Mouse (Mus musculus) gastrocnemius, adult 18-20 months (tissue): ENCODE results near the gene Slc6a9. TPM values are rescaled to one million over a fixed set of nuclear protein-coding genes. Genes with fewer than 3 reads are reported as not detected.

Experiments
- DNase-seq: peaks from one replicate; pipeline ENCODE4 v3.0.0; 2021; ENCODE audit warnings: low spot score
- total RNA-seq, 2 experiments: library from RNA; stranded (reverse); gene quantifications; 2 replicates each; pipeline ENCODE4 v1.2.3; 2021

The Slc6a9 gene
- total RNA-seq, 2 experiments from 2014 or later: 5.7 to 6.0 TPM

DNA sequence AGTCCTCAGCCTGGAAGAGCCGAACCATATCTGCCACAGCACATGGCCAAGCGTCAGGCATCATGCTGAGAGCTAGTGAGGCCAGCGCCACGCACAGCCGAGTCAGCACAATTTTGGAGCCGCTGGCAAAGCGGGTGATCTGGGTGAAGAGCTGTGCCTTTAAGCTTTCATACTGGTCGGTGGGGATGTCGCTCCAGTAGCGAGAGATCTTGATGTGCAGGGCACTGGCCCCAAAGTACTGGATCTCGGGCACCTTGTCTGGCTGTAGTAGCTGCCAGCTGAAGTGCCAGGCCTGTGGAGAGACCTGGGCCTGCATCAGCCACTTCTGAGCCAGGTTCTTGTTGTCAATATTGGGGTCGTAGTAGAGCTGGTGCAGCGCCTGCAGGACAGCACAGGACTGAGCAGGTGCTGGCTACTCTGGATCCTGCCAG lies 77.8 kb downstream of the Slc6a9 start:
- no peak for DNase-seq

DNA sequence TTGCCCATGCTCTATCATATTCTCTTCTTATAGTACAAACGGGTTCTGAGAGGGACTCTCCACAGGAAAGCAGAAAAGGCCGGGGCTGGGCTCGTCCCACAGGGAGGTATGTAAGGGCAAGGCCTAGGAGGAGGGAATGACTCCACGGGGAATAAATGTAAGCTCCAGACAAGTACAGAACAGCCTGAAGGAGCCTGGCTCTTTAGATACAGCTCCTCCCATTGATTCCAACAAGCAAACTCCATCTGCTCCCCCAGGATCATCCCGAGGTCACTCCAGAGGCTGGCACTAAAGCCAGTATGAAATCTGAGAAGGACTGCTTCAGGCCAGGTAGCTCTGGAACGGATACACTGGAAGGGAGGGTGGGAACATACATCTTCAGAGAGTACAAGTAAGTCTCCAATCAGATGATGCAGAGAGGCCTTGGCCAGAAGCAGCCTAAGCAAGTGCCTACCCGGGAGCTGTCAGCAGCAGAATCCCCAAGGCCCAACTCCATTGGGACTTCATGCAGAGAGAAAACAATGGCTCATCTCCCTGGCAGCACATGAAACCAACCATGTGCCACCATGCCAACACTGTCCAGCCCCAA lies 78.5 kb downstream of the Slc6a9 start:
- no peak for DNase-seq

GRCm38 (mm10) chr4:117913421-117913820 lies 79.1 kb downstream of the Slc6a9 start:
- DNase-seq: no peak

- peak; percentile 85 for DNase-seq
These were observed 79.7 kb downstream of the Slc6a9 start for GRCm38 (mm10) chr4:117914031-117914430.

DNA sequence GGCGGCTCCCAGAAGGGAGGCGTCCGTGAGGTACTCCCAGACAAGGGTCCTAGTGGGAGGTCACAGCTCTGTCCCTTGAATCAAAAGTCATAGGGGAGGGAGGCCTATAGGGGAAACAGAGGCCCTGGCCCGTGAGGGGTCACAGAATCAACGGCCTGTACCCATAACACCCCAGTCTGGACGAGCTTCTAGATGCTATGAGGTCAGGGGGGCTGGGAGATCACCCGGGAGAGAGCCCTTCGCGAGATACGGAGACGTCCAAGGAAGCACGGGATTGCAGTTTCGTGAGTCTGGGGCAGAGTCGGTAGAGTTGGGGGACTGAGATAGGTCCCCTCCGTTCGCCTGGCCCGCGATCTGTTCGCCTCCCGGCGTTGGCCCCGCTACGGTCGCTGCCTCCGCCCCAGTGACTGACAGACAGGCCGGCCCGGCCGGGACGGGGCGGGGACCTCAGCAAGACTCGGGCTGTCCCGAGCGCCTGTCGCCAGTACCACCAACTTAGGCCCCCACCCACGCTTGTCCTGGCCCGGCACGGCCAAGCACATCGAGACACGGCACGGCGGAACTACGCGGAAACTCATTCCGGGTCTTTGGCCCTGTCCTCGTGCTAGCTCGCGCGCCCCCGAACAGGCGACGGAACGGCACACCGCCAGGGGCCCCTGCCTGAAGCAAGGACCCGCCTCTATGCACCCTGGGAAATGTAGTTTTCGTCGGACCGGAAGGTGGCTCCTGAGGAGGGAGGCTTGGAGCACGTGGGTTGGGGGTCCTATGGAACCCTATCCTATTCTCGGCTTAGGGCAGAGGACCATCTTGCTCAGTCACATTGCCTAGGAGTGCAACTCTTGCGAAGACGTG lies 80.5 kb downstream of the Slc6a9 start, which contains the start of gene Ipo13:
Ipo13 (minus strand) TSS at position 409 of the 852 bp plus-strand sequence.
- peak; percentile 94 for DNase-seq

- no peak for DNase-seq
These were observed 81.3 kb downstream of the Slc6a9 start for GRCm38 (mm10) chr4:117915489-117916105.

DNA sequence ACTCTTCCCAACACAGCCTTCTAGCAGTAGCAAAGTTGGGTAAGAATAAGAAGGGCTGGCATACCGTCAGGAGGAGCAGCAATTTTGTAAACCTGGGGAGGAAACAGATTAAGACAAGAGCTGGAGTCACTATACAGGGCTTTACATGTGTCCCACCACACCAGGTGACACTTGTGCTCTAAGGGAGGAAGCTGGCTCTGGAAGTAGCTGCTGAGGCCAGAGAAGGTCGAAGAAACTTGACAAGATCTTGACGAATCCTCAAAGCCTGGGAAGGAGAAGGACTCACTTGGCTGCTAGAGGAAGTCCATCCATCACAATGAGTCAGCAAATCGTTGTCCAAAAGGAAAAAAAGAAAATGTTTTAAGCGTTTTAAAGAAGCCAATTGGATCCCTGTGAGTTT lies 82.1 kb downstream of the Slc6a9 start:
- DNase-seq: no peak

DNA sequence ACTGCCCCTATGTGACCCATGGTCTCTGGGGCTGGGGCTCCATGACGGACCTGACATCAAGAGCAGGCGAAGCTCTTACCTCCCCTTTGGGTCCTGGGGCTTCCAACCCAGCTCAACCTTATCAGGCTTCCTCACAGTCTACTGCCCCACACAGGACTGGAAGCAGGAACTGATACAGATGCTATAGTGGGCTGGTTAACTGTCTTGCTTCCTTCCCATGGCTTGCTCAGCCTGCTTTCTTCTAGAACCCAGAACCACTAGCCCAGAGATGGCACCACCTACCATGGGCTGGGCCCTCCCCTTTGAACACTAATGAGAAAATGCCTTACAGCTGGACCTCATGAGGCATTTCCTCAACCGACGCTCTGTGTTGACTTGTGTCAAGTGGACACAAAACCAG lies 83.1 kb downstream of the Slc6a9 start:
- no peak for DNase-seq

DNA sequence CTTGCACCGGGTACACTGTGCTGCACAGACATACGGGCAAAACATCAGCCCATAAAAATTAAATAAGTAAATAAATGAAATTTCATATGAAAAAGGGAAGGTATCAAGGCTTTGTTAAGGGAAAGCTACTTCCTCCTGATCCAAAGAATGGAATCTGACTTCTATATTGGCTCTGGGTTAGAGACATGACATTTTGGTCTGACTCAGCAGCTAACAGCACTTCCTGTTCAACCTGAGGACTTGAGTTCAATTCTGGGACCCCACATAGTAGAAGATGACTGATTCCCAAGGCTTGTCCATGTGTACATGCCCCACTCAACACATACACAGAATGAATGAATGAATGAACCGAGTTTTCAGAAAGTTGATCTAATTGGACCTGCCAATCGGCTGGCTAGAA lies 83.5 kb downstream of the Slc6a9 start:
- no peak for DNase-seq

DNA sequence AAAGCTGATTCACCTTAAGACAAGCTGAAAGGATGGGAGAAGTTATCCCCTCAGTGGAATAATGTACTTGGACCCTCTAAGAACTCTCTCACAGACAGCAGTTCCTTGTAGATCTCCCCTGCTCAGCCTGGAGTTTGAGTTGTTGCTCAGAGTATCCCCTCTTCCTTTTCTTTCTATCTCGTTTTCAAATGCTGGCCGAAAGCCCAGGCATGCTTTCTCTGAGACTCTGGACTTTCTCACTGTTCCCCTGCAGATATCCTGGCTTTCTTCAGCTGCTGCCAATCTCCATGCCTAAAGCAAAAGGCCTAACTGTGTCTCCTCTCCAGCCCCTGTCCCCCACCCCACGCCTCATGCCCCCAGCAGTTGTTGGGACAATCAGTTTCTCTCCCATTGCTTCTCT lies 84.0 kb downstream of the Slc6a9 start:
- no peak for DNase-seq

DNA sequence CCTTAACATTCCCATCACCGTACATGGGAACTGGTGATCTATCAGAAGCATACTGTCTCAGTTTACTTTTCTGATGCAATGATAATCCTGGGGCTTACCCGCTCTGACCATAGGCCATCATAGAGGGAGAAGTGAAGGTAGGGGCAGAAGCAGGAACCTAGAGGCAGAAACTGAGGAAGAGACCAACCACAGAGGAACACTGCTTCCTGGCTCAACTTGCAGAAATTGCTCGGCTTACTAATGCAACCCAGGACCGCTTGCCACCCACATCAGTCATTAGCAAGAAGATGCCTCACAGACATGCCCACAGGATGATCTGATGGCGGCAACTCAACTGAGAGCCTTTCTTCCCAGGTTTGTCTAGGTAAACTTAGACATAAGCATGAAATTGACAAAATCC lies 84.5 kb downstream of the Slc6a9 start:
- DNase-seq: no peak

- DNase-seq: no peak
These were observed 87.1 kb downstream of the Slc6a9 start for GRCm38 (mm10) chr4:117921358-117921757.

- no peak for DNase-seq
These were observed 89.1 kb downstream of the Slc6a9 start for GRCm38 (mm10) chr4:117923450-117923849.

Other genes with a start within 250 kb of the Slc6a9 start
- gene Dmap1, start 152.2 kb upstream of the Slc6a9 start, total RNA-seq: 10 to 100 TPM; 14.9 to 15.7 TPM
- gene Gm12845, start 110.1 kb upstream of the Slc6a9 start, total RNA-seq: not detected
- gene Klf17, start 68.9 kb upstream of the Slc6a9 start, total RNA-seq: not detected
- gene Ccdc24, start 38.1 kb downstream of the Slc6a9 start, total RNA-seq: under 1 TPM in 1 of 2 experiments, not detected in 1; 0.52 TPM
- 1 to 10 TPM; 1.8 to 2.0 TPM for gene B4galt2, start 49.0 kb downstream of the Slc6a9 start, total RNA-seq
- 10 to 100 TPM; 82.2 to 83.6 TPM for gene Atp6v0b, start 52.8 kb downstream of the Slc6a9 start, total RNA-seq
- gene Dph2, start 57.5 kb downstream of the Slc6a9 start, total RNA-seq: 1 to 10 TPM; 3.1 to 3.2 TPM
- gene Ipo13, start 80.5 kb downstream of the Slc6a9 start, total RNA-seq: 100 to 1,000 TPM; 262 to 289 TPM
- under 1 TPM; 0.19 to 0.27 TPM for gene Artn, start 95.3 kb downstream of the Slc6a9 start, total RNA-seq